Mouse (Mus musculus) heart, embryonic 11.5 days (tissue): Measurements from ENCODE around the gene Tnfrsf11a. TPM values are rescaled to one million over a fixed set of nuclear protein-coding genes. Genes with fewer than 3 reads are reported as not detected.

Source experiments
- ATAC-seq: fragments of 200-750 bp; cut with Nextera tagmentation; replicated peaks from 2 replicates; pipeline ENCODE4 v1.8.0; 2017; ENCODE audit warnings: moderate library complexity; ENCODE audit not compliant: insufficient number of reproducible peaks, low FRiP score, low TSS enrichment
- H3K27ac ChIP-seq: fragments of 300-500 bp; sonication (generic); 2 replicates; pipeline ENCODE4 v1.5.1; 2014; ENCODE audit warnings: mild to moderate bottlenecking, low read depth, low read length
- H3K27me3 ChIP-seq: fragments of 300-500 bp; sonication (generic); 2 replicates; pipeline ENCODE4 v1.6.1; 2014; ENCODE audit warnings: mild to moderate bottlenecking, low read length, mixed read lengths; ENCODE audit not compliant: control insufficient read depth, insufficient read depth
- H3K36me3 ChIP-seq: fragments of 300-500 bp; sonication (generic); 2 replicates; pipeline ENCODE4 v1.6.1; 2014; ENCODE audit warnings: mild to moderate bottlenecking, low read length, moderate library complexity, mixed read lengths; ENCODE audit not compliant: control insufficient read depth, insufficient read depth
- H3K4me1 ChIP-seq: fragments of 300-500 bp; sonication (generic); 2 replicates; pipeline ENCODE4 v1.6.1; 2014; ENCODE audit warnings: low read length; ENCODE audit not compliant: control insufficient read depth, insufficient read depth
- H3K4me2 ChIP-seq: fragments of 300-500 bp; sonication (generic); 2 replicates; pipeline ENCODE4 v1.6.1; 2014; ENCODE audit warnings: mild to moderate bottlenecking, moderate library complexity
- H3K4me3 ChIP-seq: fragments of 300-500 bp; sonication (generic); 2 replicates; pipeline ENCODE4 v1.5.1; 2014; ENCODE audit warnings: low read depth, low read length
- H3K9ac ChIP-seq: fragments of 300-500 bp; sonication (generic); 2 replicates; pipeline ENCODE4 v1.6.1; 2014; ENCODE audit warnings: mild to moderate bottlenecking, low read depth, low read length, moderate library complexity
- H3K9me3 ChIP-seq: fragments of 300-500 bp; sonication (generic); replicated peaks from 2 replicates; pipeline ENCODE4 v1.6.1; 2016; ENCODE audit warnings: low read length; ENCODE audit not compliant: control insufficient read depth
- WGBS: fragments of 180-500 bp; shearing (Covaris S2); extraction: QIAGEN DNeasy Blood & Tissue Kit; methylation state at CpG from one replicate; pipeline ENCODE4 v1.1.7; 2014; ENCODE audit not compliant: insufficient replicate concordance; 5-methylcytosine and 5-hydroxymethylcytosine counted together
- polyA plus RNA-seq: library from polyadenylated mRNA; unstranded; fragments of >200 nt; fragmentation: Nextera tagmentation; extraction: Ambion mirVana; gene quantifications from 2 replicates; pipeline ENCODE4 v1.2.1, GENCODE M21; 2014

The Tnfrsf11a gene
- polyA plus RNA-seq, 1 experiment from 2014 or later = 0.16 TPM

DNA sequence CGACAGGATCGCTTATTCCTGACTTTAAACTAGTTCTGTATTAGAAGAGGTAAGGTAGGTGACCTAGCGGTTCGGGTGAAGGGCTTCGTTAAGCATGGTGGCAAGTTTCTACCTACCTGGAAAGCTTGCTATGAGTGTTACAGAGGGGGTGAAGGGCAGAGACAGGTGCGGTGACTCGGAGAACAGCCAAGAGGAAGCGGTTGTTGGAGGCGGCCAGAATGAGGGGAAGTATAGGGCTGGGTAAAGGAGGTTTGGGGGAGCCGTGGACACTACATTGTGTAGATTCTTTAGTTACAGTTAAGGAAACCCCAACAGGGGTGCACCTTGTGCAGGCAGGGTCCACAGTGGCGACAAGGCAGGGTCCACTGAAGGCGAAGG, 450 bp upstream of the Tnfrsf11a start:
- WGBS = 37% methylated on average over 12 of the region's 12 CpGs
- Histone ChIP-seq H3K4me2 (peak overlapping the region; percentile 99), H3K36me3 (no peaks in the 10 kb centered on the region), H3K27me3 (peaks cover 35% of the 10 kb centered on the region), H3K9ac (no peak overlapping the region; the same call in 1 of the 2 replicates), H3K9me3 (no peaks in the 10 kb centered on the region), H3K4me3 (peak overlapping the region; percentile 66), H3K4me1 (no peaks in the 10 kb centered on the region; the same call in 1 of the 2 replicates), H3K27ac (no peak overlapping the region)
- ATAC-seq = no peak

GRCm38 (mm10) chr1:105781391-105782146, 1.1 kb downstream of the Tnfrsf11a start:
- H3K9ac ChIP-seq = no peak overlapping the region
- no peak for ATAC-seq
- H3K4me2 ChIP-seq = peak overlapping the region; percentile 99
- peaks cover 35% of the 10 kb centered on the region for H3K27me3 ChIP-seq
- H3K27ac ChIP-seq = no peak overlapping the region
- H3K36me3 ChIP-seq = no peaks in the 10 kb centered on the region
- no peaks in the 10 kb centered on the region; the same call in 1 of the 2 replicates for H3K4me1 ChIP-seq
- no peaks in the 10 kb centered on the region for H3K9me3 ChIP-seq
- 35% methylated on average over 12 of the region's 12 CpGs for WGBS
- H3K4me3 ChIP-seq = peak overlapping the region; percentile 66

GRCm38 (mm10) chr1:105784257-105785016, 3.9 kb downstream of the Tnfrsf11a start:
- ATAC-seq = no peak
- no peaks in the 10 kb centered on the region for H3K36me3 ChIP-seq
- no peaks in the 10 kb centered on the region; the same call in 1 of the 2 replicates for H3K4me1 ChIP-seq
- H3K27me3 ChIP-seq = peaks cover 30% of the 10 kb centered on the region
- no peaks in the 10 kb centered on the region for H3K9me3 ChIP-seq
- WGBS = 66% methylated on average over 5 of the region's 5 CpGs
- no peak overlapping the region for H3K9ac ChIP-seq
- no peak overlapping the region for H3K4me3 ChIP-seq
- H3K4me2 ChIP-seq = no peak overlapping the region
- no peak overlapping the region for H3K27ac ChIP-seq

GRCm38 (mm10) chr1:105785146-105785545, 4.6 kb downstream of the Tnfrsf11a start:
- no peak for ATAC-seq
- Histone ChIP-seq H3K9me3 (no peaks in the 10 kb centered on the region), H3K27me3 (peaks cover 25% of the 10 kb centered on the region), H3K27ac (no peak overlapping the region), H3K36me3 (no peaks in the 10 kb centered on the region), H3K4me3 (no peak overlapping the region), H3K4me2 (no peak overlapping the region), H3K4me1 (no peaks in the 10 kb centered on the region; the same call in 1 of the 2 replicates), H3K9ac (no peak overlapping the region)
- 68% methylated on average over 4 of the region's 4 CpGs for WGBS

- ATAC-seq = no peak
- H3K4me3 ChIP-seq = no peak overlapping the region
- no peak overlapping the region for H3K9ac ChIP-seq
- no peaks in the 10 kb centered on the region for H3K9me3 ChIP-seq
- no peaks in the 10 kb centered on the region for H3K36me3 ChIP-seq
- WGBS = 61% methylated on average over 6 of the region's 6 CpGs
- H3K4me2 ChIP-seq = no peak overlapping the region
- H3K27me3 ChIP-seq = peaks cover 8% of the 10 kb centered on the region
- no peaks in the 10 kb centered on the region; the same call in 1 of the 2 replicates for H3K4me1 ChIP-seq
- no peak overlapping the region for H3K27ac ChIP-seq
Measured at GRCm38 (mm10) chr1:105786731-105787357, 6.3 kb downstream of the Tnfrsf11a start.

- 74% methylated on average over 3 of the region's 3 CpGs for WGBS
- Histone ChIP-seq H3K36me3 (no peaks in the 10 kb centered on the region), H3K9me3 (no peaks in the 10 kb centered on the region), H3K27ac (no peak overlapping the region), H3K4me3 (no peak overlapping the region), H3K4me1 (no peaks in the 10 kb centered on the region; the same call in 1 of the 2 replicates), H3K4me2 (no peak overlapping the region), H3K9ac (no peak overlapping the region), H3K27me3 (no peaks in the 10 kb centered on the region)
- ATAC-seq = no peak
Measured at GRCm38 (mm10) chr1:105790103-105790502, 9.6 kb downstream of the Tnfrsf11a start.

DNA sequence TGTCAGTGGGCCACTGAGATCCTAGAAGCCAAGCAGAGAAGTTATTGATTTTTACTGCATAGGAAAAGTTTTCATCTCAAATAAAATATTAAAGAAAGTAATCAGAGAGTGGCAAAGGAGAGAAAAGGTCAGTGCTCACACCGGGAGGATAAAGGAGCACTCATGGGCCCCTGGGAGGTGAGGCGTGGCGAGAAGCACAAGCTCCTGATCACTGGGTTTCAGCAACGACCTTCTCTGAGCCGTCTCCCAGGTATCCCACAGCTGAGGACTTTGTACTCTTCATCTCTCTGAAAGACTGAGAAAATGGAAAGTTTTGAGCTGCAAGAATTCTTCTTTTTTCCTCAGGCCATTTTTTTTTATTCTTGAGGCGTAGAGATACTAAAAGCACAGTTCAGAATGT, 14.2 kb downstream of the Tnfrsf11a start:
- H3K27me3 ChIP-seq = no peaks in the 10 kb centered on the region
- H3K4me2 ChIP-seq = no peak overlapping the region
- 79% methylated on average over 6 of the region's 6 CpGs for WGBS
- no peak overlapping the region for H3K27ac ChIP-seq
- ATAC-seq = no peak
- H3K36me3 ChIP-seq = no peaks in the 10 kb centered on the region
- no peaks in the 10 kb centered on the region for H3K9me3 ChIP-seq
- no peak overlapping the region for H3K4me3 ChIP-seq
- H3K4me1 ChIP-seq = no peaks in the 10 kb centered on the region
- no peak overlapping the region for H3K9ac ChIP-seq

GRCm38 (mm10) chr1:105795705-105796104, 15.2 kb downstream of the Tnfrsf11a start:
- ATAC-seq = no peak

More at GRCm38 (mm10) chr1:105795705-105796104, 15.2 kb downstream of the Tnfrsf11a start:
- Histone ChIP-seq H3K4me2 (no peak overlapping the region), H3K9ac (no peak overlapping the region), H3K4me3 (no peak overlapping the region), H3K9me3 (no peaks in the 10 kb centered on the region), H3K4me1 (no peaks in the 10 kb centered on the region), H3K36me3 (no peaks in the 10 kb centered on the region), H3K27me3 (no peaks in the 10 kb centered on the region), H3K27ac (no peak overlapping the region)
- WGBS = 77% methylated on average over 4 of the region's 4 CpGs
